Mouse (Mus musculus): ENCODE measurements around the gene Mtcl1. TPM values are rescaled to one million over a fixed set of nuclear protein-coding genes. Genes with fewer than 3 reads are reported as not detected.
A peak's percentile ranks its signal among the peaks of the same experiment; 100 is the strongest.

Gene Mtcl1
- total RNA-seq, 2 experiments from 2014 or later = 30.0 to 41.4 TPM

DNA sequence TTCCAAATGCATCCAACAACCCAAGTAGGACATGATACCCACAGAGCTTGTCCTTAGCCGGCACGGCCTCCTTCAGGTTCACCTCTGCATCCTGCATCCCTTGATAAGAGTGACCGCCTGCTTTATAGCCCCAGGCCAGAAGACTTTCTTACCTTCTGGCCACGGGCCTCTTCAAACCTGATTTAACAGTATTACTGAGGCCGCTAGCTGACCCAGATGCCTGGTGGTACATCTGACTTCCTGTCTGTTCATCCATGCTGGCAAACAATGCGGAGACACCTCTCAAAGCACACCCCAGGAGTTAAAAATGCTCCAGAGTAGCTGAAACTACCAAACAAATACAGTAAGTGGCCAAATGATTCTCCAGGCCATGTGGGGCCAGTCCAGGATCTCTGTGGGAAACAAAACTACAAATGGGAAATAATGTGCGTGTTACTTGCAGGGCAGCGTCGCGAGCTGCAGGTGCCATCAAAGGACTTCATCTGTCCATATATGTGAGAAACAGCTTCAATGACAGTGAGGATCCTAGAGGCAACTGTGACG, 38.6 kb downstream of the Mtcl1 start:
- DNase-seq (ENCODE audit: low spot score in 2 of 2) = no peak

DNA sequence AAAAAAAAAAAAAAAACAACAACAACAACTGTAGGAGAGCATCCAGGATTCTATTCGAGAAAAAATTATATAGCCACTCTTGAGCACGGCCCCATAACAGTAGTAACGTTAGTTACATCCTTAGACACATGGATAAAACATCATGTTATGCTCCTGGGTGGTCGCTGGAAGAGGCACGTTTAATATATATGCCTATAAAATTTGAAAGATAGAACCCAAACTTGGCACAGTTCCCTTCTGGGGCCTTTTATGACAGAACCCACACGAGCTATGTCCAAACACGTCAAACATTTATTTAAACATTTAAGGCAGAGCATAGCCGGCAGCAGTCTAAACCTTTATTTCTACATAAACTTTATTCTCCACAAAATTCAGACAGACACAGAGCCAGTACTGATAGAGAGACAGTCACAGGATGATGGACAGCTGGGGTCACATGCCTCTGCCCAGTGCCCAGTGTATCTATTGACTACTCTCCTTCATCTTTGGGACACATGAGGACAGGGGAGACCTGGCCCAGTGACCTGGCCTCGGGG, 40.4 kb downstream of the Mtcl1 start:
- no peak for DNase-seq (ENCODE audit: low spot score in 2 of 2)

GRCm38 (mm10) chr17:66408400-66408799, 41.1 kb downstream of the Mtcl1 start:
- no peak for DNase-seq (ENCODE audit: low spot score in 2 of 2)

GRCm38 (mm10) chr17:66407833-66408232, 41.7 kb downstream of the Mtcl1 start:
- no peak for DNase-seq (ENCODE audit: low spot score in 2 of 2)

DNA sequence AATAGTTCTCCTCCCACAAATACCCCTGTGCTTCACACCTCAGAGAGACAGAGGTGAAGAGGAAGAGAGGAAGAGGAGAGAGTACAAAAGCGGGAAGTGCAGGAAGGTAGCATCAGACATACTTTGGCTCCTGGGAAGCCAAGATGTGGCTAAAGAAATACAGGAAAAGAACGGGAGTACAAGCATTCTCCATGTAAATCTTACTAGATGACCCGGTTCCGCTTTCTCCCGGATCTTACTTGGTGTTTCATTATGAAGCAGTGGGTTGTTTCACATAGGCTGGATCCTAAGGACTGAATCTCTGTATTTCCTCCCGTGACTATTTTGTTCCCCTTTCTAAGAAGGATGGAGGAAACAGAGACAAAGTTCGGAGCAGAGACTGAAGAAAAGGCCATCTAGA, 43.9 kb downstream of the Mtcl1 start:
- no peak for DNase-seq (ENCODE audit: low spot score in 2 of 2)

DNA sequence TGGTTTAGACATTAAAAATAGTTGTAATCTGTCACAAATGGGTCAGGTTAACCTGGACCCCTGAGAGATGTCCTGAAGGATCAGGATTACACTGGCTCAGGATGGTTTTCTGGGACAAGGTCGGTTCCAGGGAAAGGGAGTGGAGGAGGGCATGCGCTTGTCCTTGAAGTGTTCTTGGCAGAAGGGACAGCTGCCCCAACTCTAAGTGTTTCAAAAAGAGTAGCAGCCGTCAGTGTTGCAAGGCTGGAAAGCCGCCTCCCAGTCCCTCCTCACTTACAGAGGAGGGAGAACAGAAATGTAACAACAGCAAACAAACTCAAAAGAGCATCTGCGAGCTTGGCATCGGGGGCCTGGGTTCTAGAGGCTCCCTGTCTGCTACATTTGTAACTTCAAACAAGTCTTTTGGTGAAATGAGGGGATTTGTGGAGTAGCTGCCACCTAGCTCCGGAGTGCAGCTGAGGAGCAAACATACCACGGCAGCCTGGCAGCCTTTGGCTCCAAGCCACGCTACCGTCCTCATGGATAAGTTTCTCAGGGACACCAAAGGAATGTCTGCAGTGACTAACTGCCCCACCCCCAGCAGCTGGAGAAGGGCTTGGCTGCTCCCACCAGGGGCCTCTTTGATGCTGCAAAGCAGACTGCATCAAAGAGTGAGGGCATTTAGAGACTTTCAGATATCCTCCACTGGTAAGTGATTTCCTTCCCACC, 44.5 kb downstream of the Mtcl1 start:
- DNase-seq (ENCODE audit: low spot score in 2 of 2) = peak; percentile 32 to 40

DNA sequence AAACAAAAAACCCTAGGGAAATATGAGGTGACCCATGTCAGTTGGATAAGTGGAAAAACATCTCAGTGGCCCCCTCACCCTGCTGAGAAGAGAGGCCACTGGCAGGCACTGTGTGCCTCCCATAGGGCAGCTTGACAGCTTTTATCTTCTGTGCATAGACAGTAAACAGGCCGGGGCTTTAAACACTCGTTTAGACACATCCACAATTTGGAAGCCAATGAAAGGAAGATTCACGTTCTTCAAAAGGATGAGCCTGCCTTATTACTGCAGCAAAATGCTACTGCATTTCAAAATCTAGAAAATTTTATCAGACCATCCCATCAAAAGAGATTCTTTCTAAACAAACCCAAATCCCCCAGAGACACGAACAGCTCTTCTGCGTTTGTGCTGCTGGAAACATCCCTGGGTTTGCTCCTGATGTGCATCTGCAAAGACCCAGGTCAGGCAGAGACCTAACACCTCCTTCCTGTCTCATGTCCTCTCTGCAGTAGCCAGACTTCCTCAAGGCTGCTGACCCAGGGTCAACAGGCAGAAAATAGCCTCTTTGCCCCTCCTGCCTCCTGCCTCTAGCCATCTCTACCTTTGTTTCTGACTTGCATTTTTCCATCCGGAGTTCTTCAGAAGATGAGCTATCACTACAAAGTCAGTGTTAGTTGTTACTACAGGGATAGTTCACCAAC, 46.6 kb downstream of the Mtcl1 start:
- no peak for DNase-seq (ENCODE audit: low spot score in 2 of 2)

GRCm38 (mm10) chr17:66401596-66402265, 47.8 kb downstream of the Mtcl1 start:
- DNase-seq (ENCODE audit: low spot score in 2 of 2) = no peak

DNA sequence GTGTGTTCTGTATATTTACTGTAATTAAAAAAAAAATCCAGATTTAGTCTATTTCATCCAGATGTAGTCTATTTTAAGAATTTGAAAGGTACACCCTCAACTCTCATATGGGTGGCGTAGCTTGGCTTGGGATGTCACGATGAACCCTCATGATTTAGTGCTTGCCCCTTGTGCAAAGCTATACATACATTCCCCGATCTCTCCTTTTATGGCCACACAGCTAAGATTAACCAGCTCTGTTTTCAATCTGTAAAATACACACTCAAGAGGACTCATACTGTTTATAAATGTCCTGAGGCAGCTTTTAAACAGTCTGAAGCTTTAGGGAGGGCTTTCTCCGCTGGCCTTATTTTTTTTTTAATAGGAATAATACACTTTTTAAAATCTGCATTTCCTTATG, 49.8 kb downstream of the Mtcl1 start:
- DNase-seq (ENCODE audit: low spot score in 2 of 2) = no peak

DNA sequence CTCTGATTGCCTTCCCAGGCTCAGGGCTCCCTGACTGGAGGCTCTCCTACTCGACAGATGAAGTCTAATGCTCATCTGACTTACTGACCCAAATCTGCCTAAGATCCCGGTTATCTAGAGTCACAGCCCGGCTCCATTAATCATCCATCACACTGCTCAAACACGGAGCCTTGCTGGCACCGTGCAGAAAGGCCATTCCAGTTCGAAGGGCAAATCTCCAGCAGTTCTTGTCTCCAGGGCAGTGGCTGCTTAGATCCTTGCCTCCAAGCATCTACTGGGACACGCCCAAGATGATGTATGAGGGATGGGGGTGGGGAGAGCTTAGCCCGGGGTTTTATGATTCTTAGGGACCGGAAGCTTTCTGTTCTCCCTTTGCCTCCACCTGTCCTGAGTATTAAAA, 55.0 kb downstream of the Mtcl1 start:
- DNase-seq (ENCODE audit: low spot score in 2 of 2) = no peak

- no peak for DNase-seq (ENCODE audit: low spot score in 2 of 2)
These were observed 61.2 kb downstream of the Mtcl1 start for GRCm38 (mm10) chr17:66388307-66388706.

DNA sequence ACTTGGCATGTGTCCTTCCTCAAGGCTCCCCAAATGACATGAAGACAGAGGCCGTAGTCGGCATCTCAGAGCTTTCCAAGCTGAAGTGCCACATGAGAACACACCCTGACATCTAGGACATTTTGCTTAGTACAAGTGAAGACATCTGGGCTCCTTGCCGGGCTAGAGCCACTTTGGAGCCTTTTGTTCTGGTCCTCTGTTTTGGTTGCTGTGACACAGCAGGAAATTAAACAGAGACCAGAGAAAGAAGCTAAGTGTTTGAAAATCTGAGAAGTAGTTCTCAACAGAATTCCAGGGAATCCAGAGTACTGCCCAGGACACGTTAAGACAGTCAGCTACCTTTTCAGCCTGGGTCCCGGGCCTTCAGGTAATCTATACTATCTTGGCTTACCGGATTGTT, 68.2 kb downstream of the Mtcl1 start:
- no peak for DNase-seq (ENCODE audit: low spot score in 2 of 2)

DNA sequence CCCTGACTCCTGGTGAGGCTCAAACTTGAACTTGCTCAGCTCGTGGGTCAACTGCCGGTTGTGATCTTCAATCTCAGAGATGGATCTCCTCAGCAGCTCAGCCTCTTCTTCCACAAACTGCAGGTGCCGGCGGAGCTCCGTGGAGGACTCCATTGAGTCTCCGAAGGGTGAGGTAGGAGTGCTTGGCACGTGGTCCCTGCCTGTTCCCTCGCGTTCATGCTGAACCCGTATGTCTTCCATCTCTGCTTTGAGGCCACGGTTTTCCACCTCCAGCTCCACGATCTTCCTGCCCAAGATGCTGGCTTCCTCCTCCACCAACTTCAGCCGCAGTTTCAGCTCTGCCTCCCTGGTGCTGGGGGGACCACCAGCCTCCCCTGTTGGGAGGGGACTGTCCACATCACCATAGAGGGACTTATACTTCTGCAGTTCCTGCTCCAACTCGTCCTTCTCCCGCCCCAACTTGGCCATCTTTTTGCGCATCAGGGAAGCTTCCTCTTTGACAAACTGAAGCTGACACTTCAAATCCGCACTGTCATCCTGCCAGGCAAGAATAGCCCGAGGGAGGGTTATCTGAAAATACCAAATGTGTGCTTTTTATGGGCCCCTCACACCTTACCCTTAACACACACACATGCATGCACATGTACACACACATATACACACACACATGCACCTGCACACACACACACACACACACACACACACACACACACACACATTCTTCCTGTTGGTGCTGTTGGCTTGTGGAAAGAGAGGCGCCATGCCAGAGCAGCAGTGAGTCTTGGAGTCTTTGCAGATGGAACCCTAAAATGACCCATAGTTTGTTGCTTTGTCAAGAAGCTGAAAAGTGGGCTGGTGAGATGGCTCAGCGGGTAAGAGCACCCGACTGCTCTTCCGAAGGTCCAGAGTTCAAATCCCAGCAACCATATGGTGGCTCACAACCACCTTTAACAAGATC, 69.4 kb downstream of the Mtcl1 start:
- DNase-seq (ENCODE audit: low spot score in 2 of 2) = no peak

DNA sequence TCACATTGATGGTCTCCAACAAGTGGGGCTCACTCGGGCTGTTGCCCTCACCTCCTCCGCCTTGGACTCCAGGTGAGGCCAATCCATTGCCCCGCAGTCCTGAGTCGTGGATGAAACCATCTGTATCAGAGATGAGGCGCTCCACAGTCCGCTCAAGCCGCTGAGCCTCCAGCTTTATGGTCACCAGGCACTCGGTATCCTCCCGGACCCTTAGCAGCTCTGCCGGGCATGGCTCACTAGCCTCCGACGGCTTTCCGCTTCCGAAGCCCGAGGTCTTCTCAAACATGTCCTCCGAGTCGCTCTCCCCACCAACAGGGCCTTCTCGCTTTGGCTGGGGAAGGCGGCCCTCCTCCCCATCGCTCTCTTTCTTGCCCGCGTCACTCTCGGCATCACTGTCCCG, 70.2 kb downstream of the Mtcl1 start:
- DNase-seq (ENCODE audit: low spot score in 2 of 2) = no peak

- DNase-seq (ENCODE audit: low spot score in 2 of 2) = no peak
These were observed 71.4 kb downstream of the Mtcl1 start for GRCm38 (mm10) chr17:66378127-66378526.

- DNase-seq (ENCODE audit: low spot score in 2 of 2) = no peak
These were observed 74.8 kb downstream of the Mtcl1 start for GRCm38 (mm10) chr17:66374633-66375272.

DNA sequence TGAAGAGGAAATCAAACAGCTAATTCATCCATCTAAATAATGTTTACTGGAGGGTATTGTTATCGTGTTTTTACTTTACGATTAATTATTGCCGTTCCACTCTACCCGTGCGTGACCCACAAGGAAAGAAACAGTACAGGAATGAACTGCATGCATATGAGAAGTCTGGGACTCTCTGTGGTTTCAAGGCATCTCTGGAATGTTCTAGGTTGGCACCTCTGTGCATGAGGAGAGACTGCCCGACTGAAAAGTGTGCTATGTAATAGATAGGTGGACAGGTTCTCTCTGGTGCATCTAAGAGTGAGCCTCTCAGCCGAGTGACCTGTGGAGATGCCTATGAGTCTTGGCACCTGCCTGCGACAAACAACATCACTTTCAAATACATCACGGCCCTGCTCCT, 78.7 kb downstream of the Mtcl1 start:
- no peak for DNase-seq (ENCODE audit: low spot score in 2 of 2)

DNA sequence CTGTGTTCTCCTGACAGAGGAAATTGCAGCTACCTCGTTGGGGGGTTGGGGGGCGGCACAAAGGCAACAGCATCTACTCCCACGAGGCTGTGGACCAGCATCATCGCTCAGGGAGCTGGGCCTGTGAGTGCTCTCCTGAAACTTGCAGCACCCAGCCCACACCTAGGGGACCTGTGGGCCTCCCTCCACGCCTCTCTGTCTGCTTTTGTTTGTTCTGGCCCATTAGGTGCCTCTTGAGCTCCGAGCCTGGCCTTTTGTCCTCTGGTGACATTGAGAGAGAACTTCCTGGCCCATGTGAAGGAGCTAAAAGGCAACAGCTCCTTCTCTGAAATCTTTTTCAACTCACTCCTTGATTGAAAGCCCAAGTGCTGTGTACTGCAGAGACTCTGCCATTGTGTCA, 79.8 kb downstream of the Mtcl1 start:
- no peak for DNase-seq (ENCODE audit: low spot score in 2 of 2)

- DNase-seq (ENCODE audit: low spot score in 2 of 2) = no peak
These were observed 81.4 kb downstream of the Mtcl1 start for GRCm38 (mm10) chr17:66368127-66368526.

- no peak for DNase-seq (ENCODE audit: low spot score in 2 of 2)
These were observed 83.9 kb downstream of the Mtcl1 start for GRCm38 (mm10) chr17:66365664-66366063.
